Mouse (Mus musculus) cerebellum, adult 9-10 months (tissue): Measurements from ENCODE around the gene Foxl2.

ENCODE experiments used
- DNase-seq: peaks from one replicate; pipeline ENCODE4 v3.0.0; 2022

Gene Foxl2

DNA sequence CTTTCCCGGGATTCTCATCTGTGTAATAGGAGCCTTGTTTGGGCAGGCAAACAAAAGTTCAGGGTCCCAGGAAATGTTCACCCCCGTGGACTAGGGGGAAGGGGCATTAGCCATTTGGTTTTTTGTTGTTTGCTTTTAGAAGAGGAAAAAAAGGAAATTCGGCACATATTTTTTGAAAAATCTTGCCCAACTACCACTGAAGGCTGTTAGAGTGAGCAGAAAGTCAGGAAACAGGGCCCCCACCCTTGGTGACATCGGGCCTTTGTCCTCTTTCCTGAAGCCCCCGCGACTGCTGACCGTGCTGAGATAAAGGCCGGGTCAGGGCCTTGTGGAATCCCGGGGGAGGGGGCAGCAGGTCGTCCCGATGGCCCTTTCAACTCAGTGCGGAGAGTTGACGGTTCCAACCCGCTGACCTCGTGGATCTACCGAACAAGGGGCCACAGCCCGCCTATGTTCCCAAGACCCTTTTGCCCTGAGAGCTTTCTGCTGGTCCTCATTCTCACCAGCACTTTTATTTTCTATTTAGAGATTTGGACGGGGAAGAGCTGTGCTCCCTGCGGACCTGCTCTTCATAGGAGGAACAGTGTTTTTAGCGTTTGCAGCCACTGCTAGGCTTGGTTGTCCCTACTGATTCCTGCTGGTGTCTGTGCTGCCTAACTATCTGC, 7.5 kb downstream of the Foxl2 start:
- DNase-seq, result no peak

GRCm38 (mm10) chr9:98963661-98964060, 8.6 kb downstream of the Foxl2 start:
- no peak for DNase-seq

- no peak for DNase-seq
These were observed 10.0 kb downstream of the Foxl2 start for GRCm38 (mm10) chr9:98965084-98965483.

DNA sequence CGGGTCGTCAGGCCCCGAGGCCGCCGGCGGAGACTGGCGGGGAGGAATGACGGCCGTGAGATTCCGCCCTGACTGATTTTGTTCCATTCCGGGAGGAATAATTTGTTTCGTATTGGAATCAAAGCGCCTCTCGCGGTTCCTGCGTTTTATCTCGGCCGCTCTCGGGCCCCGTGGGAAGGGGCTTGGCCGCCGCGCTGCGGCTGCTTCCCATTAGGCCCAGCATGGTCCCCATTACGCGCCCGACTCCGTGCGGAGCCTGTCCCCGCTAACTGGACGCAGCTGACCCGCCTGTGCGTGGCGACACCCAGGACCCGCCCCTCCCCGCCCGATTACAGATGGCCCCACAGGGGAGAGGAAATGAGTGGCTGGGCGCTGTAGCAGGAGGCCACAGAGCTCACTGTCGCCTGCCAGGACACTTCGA, 18.0 kb downstream of the Foxl2 start:
- no peak for DNase-seq

DNA sequence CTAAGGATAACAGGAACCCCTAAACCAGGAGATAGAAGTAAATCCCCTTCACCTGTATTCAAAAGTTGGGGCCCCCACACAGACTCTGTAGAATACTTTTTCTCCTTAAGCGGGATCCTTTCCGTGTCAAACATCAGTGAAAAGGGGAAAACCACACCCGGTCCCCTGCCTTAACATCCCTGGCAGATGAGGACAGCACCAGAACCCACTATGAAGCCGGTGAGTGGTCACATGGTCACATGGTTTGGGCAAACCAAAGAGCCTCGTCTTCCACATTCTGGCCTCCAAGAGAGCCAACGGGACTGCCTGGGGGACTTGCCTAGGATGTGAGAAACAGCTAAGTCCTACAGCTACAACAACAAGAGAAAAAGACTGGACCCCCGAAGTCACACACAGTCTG, 18.5 kb downstream of the Foxl2 start:
- DNase-seq, result no peak

DNA sequence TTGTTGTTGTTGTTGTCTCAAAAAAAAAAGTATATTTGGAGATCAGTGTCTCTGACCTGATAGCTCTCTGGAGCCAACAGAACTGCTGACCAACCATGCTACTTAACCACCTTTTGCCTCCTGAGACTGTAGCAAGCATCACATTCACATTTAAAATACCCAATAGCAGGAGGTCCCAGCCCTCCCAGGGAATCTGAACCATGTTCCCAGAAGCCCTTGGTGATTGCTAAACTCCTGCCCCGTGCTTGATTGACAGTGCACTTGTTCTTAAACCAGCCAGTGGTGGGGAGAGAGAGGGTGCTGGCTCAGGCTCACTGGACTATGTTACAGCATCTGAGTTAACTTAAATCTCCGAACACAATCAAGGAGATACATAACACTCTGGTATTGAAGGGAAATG, 19.8 kb downstream of the Foxl2 start:
- no peak for DNase-seq

DNA sequence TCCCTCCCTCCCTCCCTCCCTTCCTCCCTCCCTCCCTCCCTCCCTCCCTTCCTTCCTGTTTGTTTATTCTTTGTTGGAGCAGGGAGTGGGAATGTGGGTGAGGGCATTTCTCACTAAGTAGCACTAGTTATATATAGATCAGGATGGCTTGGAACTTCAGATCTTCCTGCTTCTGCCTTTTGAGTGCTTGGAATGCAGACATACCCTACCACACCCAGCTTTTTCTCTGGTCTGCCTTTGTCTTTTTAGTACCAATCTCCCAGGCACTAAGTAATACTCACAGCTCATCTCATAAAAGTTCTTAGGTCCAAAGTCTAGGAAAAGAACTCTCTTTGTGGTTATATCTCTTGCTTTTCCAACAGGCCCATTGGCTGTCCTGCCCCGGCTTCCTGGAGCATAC, 21.0 kb downstream of the Foxl2 start:
- DNase-seq, result no peak

DNA sequence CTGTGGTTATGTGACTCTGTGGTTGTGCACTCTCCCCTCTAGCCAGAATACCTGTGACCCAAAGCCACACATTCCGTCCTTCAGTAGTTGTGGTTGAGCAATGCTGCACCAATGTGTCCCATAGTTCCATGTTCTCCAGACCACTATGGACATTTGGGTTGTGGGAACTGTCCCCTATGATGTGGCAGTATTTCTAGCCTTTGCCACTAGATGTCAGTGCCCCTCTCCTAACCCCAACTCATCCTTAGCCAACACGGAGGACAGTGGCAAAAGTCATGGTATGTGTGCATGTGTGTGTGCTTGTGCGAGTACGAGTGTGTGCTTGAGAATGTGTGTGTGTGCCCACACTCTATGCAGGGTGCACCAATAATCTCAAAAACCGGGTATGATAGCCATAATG, 21.4 kb downstream of the Foxl2 start:
- DNase-seq, result no peak

- DNase-seq, result peak; percentile 86
These were observed 24.6 kb downstream of the Foxl2 start for GRCm38 (mm10) chr9:98979431-98980416.

GRCm38 (mm10) chr9:98985800-98986475, 30.9 kb downstream of the Foxl2 start, which contains the start of gene Faim:
Faim (plus strand) TSS chr9:98986373.
- DNase-seq, result peak; percentile 99

DNA sequence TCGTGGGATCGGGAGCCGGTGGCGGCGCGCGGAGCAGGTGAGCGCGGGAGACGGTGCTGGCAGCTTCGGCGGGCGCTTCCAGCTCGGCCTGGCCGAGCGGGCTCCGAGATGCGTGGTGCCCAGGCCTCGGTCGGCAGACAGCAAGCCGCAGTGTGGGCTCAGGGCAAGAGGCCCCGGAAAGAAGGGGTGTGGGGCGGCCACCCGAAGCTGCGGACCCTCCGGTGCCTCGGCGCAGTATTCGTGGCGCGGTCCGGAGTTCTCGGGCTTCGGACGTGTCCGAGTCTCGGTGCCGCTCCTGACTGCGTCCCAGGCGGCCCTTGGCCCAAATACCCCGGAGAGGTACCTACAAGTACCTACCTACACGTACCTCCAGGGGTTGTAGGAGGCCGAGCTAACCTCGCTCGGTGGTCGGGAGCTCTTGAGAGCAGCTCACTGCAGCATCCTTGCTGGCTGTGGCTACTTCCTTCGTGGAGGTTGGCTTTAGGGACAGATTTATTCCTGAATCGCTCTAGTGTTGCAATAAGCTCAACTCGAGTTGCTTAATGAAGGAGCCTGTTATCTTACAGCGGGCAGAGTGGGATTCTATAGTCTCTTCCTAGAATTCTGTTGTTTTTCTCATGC, 31.5 kb downstream of the Foxl2 start:
- no peak for DNase-seq

DNA sequence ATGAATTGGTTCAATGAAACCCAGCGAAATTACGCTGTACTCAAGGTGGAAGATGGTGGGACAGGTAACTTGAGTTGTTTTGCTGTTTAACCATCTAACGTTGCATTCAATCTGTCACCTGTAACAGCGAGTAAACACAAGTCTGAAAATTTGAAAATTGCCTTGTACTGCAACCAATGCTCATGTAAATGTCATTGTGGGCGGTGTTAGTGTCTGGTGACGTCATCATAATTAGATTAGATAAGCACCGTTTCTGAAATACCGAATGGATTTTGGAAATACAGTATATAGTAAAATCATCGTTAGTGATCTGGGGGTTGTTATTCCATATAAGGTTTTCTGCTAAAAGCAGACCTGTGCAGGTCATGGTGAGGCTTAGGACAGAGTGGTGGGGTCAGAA, 32.0 kb downstream of the Foxl2 start:
- DNase-seq, result no peak

DNA sequence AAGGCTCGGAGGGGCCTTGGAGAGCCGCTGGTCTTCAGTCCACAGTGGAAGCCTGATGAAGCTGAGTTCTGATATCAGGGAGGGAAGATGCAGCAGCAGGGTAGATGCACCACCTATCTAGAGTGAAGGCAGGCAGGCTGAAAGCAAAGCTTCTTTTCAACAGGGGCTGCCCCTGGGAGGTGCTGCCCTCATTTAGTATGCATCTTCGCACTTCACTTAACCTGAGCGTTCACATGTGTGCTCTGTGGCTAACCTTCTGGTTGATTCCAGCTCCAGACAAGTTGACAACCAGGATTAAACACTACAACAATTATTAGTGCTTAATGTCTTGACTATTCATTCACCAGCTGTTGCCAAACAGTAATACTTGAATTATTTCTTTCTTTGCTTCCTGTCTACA, 39.0 kb downstream of the Foxl2 start:
- no peak for DNase-seq

- peak; percentile 89 for DNase-seq
These were observed 44.8 kb downstream of the Foxl2 start for GRCm38 (mm10) chr9:98999881-99000339.

DNA sequence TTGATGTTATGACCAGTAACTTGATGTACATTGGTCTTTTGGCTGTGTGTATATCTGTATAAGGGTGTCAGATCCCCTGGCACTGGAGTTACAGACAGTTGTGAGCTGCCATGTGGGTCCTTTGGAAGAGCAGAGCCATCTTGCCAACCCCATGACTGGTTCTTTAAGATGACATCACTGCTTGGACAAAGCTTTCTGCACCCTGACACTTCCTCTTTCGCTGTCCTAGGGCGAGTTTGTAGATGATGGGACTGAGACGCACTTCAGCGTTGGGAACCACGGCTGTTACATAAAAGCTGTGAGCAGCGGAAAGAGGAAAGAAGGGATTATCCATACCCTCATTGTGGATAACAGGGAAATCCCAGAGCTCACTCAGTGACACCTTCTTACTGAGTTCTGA, 46.2 kb downstream of the Foxl2 start:
- DNase-seq, result no peak
